Comparison of ENCODE assay signal across 10 mouse cellular contexts in genomic region chr4:123053179-123053578, GRCm38 (mm10). TPM values are rescaled to one million over a fixed set of nuclear protein-coding genes. Genes with fewer than 3 reads are reported as not detected.
DNase-seq lines count a peak whose midpoint lies in the region; ATAC-seq lines count a peak whose summit lies in the region.
"Had no signal": no experiment of that assay in that cellular context is flagged by ENCODE, and none has a peak within 500 bp of the region (broad histone marks: within the 10 kb centered on the region; RNA-seq: fewer than 3 reads in every experiment).

No protein-coding gene starts in this region.

- peaks cover 66% of the 10 kb centered on the region for H3K36me3 ChIP-seq in embryonic facial prominence, embryonic 14.5 days (ENCODE audit: control insufficient read depth, insufficient read depth, low read length)
- H3K36me3 ChIP-seq in embryonic facial prominence, embryonic 10.5 days (replicated peaks): peaks cover 91% of the 10 kb centered on the region
- H3K36me3 ChIP-seq in midbrain, embryonic 13.5 days: peaks cover 87% of the 10 kb centered on the region

- 74% methylated on average over 11 of the region's 11 CpGs for WGBS in embryonic facial prominence, embryonic 14.5 days
- 76% methylated on average over 11 of the region's 11 CpGs for WGBS in embryonic facial prominence, embryonic 10.5 days
- 16% methylated on average over 11 of the region's 11 CpGs for WGBS in midbrain, embryonic 13.5 days

- peak; percentile 36 for DNase-seq in embryonic facial prominence, embryonic 14.5 days (ENCODE audit: low spot score)
- no peak for DNase-seq in embryonic facial prominence, embryonic 10.5 days (ENCODE audit: low spot score)
- DNase-seq in layer of hippocampus, adult 18-20 months (ENCODE audit: low spot score in 2 of 2): peak; percentile 66 to 80
- no peak for DNase-seq in urinary bladder, adult 2 months (ENCODE audit: low spot score)
- DNase-seq in adrenal gland, postnatal 4 days (ENCODE audit: low spot score in 2 of 2): no peak
- DNase-seq in ovary, postnatal 14 days (ENCODE audit: low spot score): no peak
- DNase-seq in testis, postnatal 14 days (ENCODE audit: low spot score): no peak

- H3K27me3 ChIP-seq in embryonic facial prominence, embryonic 14.5 days (replicated peaks; ENCODE audit: control insufficient read depth, insufficient read depth, low read length): no peaks in the 10 kb centered on the region
- H3K27me3 ChIP-seq in embryonic facial prominence, embryonic 10.5 days (replicated peaks; ENCODE audit: low read depth, poor library complexity, severe bottlenecking): no peaks in the 10 kb centered on the region
- no peaks in the 10 kb centered on the region for H3K27me3 ChIP-seq in midbrain, embryonic 13.5 days
- H3K27me3 ChIP-seq: megakaryocyte, embryonic 14.5 days had no signal

- H3K4me1 ChIP-seq in embryonic facial prominence, embryonic 14.5 days (ENCODE audit: control insufficient read depth, insufficient read depth, low read length): peaks cover 11% of the 10 kb centered on the region; the same call in 1 of the 2 replicates
- H3K4me1 ChIP-seq in embryonic facial prominence, embryonic 10.5 days: peaks cover 2% of the 10 kb centered on the region; the same call in 1 of the 2 replicates
- peaks cover 54% of the 10 kb centered on the region for H3K4me1 ChIP-seq in midbrain, embryonic 13.5 days (replicated peaks)

- no peak overlapping the region for H3K9ac ChIP-seq in embryonic facial prominence, embryonic 14.5 days (ENCODE audit: low read depth, low read length)
- H3K9ac ChIP-seq in midbrain, embryonic 13.5 days (replicated peaks): no peak overlapping the region

- no peaks in the 10 kb centered on the region for H3K9me3 ChIP-seq in embryonic facial prominence, embryonic 14.5 days (ENCODE audit: control insufficient read depth, low read length)
- no peaks in the 10 kb centered on the region for H3K9me3 ChIP-seq in embryonic facial prominence, embryonic 10.5 days
- no peaks in the 10 kb centered on the region for H3K9me3 ChIP-seq in midbrain, embryonic 13.5 days
- H3K9me3 ChIP-seq: megakaryocyte, embryonic 14.5 days had no signal

- H3K27ac ChIP-seq in embryonic facial prominence, embryonic 14.5 days (replicated peaks; ENCODE audit: low read depth, low read length): no peak overlapping the region
- no peak overlapping the region for H3K27ac ChIP-seq in embryonic facial prominence, embryonic 10.5 days (replicated peaks)
- peak overlapping the region; percentile 81 for H3K27ac ChIP-seq in midbrain, embryonic 13.5 days
- H3K27ac ChIP-seq: kidney, postnatal 0 days had no signal

- no peak; the same call in 1 of the 2 replicates for ATAC-seq in embryonic facial prominence, embryonic 14.5 days (ENCODE audit: low read depth)
- ATAC-seq in midbrain, embryonic 13.5 days: peak; percentile 58; the same call in 1 of the 2 replicates

- H3K4me2 ChIP-seq in embryonic facial prominence, embryonic 14.5 days (ENCODE audit: low read depth, low read length): no peak overlapping the region
- H3K4me2 ChIP-seq in midbrain, embryonic 13.5 days (replicated peaks): no peak overlapping the region

- no peak overlapping the region for H3K4me3 ChIP-seq in embryonic facial prominence, embryonic 14.5 days (ENCODE audit: low read depth, low read length)
- no peak overlapping the region for H3K4me3 ChIP-seq in embryonic facial prominence, embryonic 10.5 days
- no peak overlapping the region for H3K4me3 ChIP-seq in midbrain, embryonic 13.5 days (replicated peaks)
- H3K4me3 ChIP-seq: megakaryocyte, embryonic 14.5 days had no signal

RNA-seq across cellular contexts. Expression of gene Trit1, which starts 36.8 kb away (rescaled TPM):
- polyA plus RNA-seq in embryonic facial prominence, embryonic 14.5 days (2014; fragmentation: Nextera tagmentation; extraction: Ambion mirVana): 18.8 and 19.4 TPM in 2 replicates
- polyA plus RNA-seq in embryonic facial prominence, embryonic 10.5 days (2016; fragmentation: Nextera tagmentation; extraction: Ambion mirVana): 19.0 and 21.6 TPM in 2 replicates
- total RNA-seq in layer of hippocampus, adult 18-20 months (2021): 10 to 100 TPM; 19.5 to 20.2 TPM
- polyA plus RNA-seq in midbrain, embryonic 13.5 days (2015; fragmentation: Nextera tagmentation; extraction: Ambion mirVana): 27.6 and 30.9 TPM in 2 replicates
- 15.9 and 16.2 TPM in 2 replicates for polyA plus RNA-seq in urinary bladder, adult 2 months (2012; rRNA removed)
- total RNA-seq in adrenal gland, postnatal 4 days (2021): 10 to 100 TPM; 19.1 to 19.7 TPM

RNA-seq across cellular contexts. Expression of gene Bmp8b, which starts 51.8 kb away (rescaled TPM):
- 0.90 and 1.1 TPM in 2 replicates for polyA plus RNA-seq in embryonic facial prominence, embryonic 14.5 days (2014; fragmentation: Nextera tagmentation; extraction: Ambion mirVana)
- polyA plus RNA-seq in embryonic facial prominence, embryonic 10.5 days (2016; fragmentation: Nextera tagmentation; extraction: Ambion mirVana): 0.29 and 0.39 TPM in 2 replicates
- not detected for total RNA-seq in layer of hippocampus, adult 18-20 months (2021)
- polyA plus RNA-seq in midbrain, embryonic 13.5 days (2015; fragmentation: Nextera tagmentation; extraction: Ambion mirVana): 0.13 and 0.14 TPM in 2 replicates
- 0.74 and 1.3 TPM in 2 replicates for polyA plus RNA-seq in urinary bladder, adult 2 months (2012; rRNA removed)
- total RNA-seq in adrenal gland, postnatal 4 days (2021): under 1 TPM in 1 of 2 experiments, not detected in 1; 0.20 TPM

RNA-seq across cellular contexts. Expression of gene Mycl, which starts 57.7 kb away (rescaled TPM):
- 26.9 and 29.3 TPM in 2 replicates for polyA plus RNA-seq in embryonic facial prominence, embryonic 14.5 days (2014; fragmentation: Nextera tagmentation; extraction: Ambion mirVana)
- 33.6 and 43.0 TPM in 2 replicates for polyA plus RNA-seq in embryonic facial prominence, embryonic 10.5 days (2016; fragmentation: Nextera tagmentation; extraction: Ambion mirVana)
- total RNA-seq in layer of hippocampus, adult 18-20 months (2021): 10 to 100 TPM; 30.1 to 32.4 TPM
- 95.2 and 101 TPM in 2 replicates for polyA plus RNA-seq in midbrain, embryonic 13.5 days (2015; fragmentation: Nextera tagmentation; extraction: Ambion mirVana)
- 50.5 and 53.6 TPM in 2 replicates for polyA plus RNA-seq in urinary bladder, adult 2 months (2012; rRNA removed)
- 1 to 10 TPM; 2.8 to 2.9 TPM for total RNA-seq in adrenal gland, postnatal 4 days (2021)

Comparison
In these comparisons a context has a peak if more than half of its experiments do, and no peak if none do; other contexts are left out.
1. DNase-seq: peak in embryonic facial prominence, embryonic 14.5 days (single experiment) and layer of hippocampus, adult 18-20 months (2 of 2); none in embryonic facial prominence, embryonic 10.5 days (single experiment), urinary bladder, adult 2 months (single experiment), adrenal gland, postnatal 4 days (0 of 2), ovary, postnatal 14 days (single experiment) and testis, postnatal 14 days (single experiment).